Mouse (Mus musculus): ENCODE measurements around the gene Acap2. TPM values are rescaled to one million over a fixed set of nuclear protein-coding genes. Genes with fewer than 3 reads are reported as not detected.

Gene Acap2
- polyA plus RNA-seq, 3 experiments from 2014 or later, result 10.7 to 13.1 (median 11.1) TPM

DNA sequence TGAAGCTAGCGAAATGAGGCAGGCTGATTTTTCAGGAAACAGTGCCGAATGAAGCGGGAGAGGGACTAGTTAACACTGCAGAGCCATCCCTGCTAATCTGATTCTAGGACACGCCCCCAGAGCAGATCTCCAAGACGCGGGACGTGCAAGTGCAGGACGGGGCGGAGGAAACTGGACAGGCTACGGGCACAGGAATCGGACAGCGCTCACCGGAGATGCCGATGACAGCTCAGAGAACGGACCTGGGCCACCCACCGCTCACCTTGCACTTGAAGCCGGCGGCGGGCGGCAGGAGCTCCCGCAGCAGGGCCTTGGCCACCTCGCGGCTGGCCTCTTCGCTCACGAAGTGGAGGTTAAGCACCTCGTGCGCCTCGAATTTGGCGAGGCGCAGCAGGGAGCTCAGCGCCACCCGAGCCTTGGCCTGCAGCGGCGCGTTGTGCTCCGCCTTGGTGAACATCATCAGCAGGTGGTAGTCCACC, 120.4 kb downstream of the Acap2 start:
- peak; percentile 27 for ATAC-seq

DNA sequence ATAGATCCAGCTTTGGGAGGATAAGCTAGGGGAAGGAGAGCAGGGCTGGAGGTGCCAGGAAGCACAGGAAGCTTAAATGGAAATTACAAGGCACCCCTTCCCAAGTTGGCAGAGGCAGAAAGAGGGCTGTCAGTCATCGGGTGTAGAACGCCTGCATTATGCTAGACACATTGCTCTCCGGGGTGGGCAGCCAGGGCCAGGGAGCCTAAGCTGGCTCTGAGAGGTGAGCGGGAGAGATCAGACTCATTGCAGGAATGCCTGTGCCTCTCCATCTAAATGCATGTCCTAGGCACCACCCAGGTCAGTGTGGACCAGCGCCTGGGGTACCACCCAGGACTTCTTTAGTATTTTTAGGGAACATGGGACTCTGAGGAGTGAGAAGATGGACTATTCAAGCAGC, 123.6 kb downstream of the Acap2 start:
- ATAC-seq, result no peak

DNA sequence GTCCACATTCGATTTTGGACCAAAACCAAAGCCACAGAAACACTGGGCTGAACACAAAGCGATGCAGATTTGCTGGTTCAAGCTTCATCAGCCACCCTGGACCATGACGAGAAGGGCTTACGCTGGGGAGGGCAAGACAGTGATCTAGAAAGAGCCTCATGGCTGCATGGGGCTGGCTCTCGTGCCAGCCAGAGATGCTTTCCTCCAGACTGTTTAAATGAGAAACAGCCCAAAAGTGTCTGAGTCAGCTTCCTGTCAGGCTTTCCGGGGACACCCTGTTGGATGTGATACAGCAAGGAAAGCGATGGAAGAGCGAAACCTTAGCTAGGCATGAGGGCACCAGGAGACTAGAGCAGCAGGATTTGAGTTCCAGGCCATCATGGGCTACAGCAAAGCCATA, 124.6 kb downstream of the Acap2 start:
- no peak for ATAC-seq

DNA sequence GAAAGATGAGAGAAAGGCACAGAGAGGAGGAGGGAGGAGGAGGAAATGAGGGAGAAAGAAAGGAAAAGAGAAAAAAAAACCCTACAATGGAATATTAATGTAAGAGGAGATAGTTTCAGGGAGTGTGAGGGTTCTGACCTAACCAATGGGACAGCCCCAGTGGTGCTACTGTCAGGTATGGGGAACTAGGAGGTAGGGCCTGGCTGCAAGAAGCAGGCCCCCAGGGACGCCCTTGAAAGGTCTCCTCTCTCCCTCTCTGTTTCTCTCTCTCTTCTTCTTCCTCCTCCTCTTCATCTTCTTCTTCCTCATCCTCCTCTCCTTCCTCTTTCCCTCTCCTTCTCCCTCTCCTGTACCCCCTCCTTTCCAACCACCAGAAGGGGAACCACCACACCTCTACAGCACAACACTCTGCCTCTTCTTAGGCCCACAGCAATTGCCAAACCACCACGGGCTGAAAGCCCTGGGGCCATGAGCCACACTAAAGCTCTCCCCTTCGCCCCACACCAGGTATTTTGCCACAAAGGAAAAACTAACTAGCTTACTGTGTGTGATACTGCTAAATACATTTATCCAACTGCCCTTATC, 126.6 kb downstream of the Acap2 start:
- ATAC-seq, result no peak

DNA sequence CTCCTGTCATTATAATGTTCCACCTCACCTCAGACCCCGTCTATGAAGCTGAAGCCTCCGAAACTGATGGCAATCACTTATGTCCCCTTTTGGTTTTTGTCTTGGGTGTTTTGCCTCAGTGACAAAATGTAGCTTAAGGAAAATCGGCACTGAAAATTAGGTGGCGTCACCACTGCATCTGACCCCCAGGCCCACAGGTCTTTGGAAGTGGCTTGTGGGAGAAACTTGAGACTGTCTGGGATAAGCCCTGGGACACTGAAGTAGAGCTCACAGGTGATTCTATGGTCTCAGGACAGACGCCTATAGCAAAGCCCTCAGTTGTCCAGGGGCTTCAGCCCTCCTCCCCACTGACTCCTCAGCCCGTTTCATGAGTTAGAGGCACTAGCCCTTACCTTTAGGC, 129.3 kb downstream of the Acap2 start:
- no peak for ATAC-seq

DNA sequence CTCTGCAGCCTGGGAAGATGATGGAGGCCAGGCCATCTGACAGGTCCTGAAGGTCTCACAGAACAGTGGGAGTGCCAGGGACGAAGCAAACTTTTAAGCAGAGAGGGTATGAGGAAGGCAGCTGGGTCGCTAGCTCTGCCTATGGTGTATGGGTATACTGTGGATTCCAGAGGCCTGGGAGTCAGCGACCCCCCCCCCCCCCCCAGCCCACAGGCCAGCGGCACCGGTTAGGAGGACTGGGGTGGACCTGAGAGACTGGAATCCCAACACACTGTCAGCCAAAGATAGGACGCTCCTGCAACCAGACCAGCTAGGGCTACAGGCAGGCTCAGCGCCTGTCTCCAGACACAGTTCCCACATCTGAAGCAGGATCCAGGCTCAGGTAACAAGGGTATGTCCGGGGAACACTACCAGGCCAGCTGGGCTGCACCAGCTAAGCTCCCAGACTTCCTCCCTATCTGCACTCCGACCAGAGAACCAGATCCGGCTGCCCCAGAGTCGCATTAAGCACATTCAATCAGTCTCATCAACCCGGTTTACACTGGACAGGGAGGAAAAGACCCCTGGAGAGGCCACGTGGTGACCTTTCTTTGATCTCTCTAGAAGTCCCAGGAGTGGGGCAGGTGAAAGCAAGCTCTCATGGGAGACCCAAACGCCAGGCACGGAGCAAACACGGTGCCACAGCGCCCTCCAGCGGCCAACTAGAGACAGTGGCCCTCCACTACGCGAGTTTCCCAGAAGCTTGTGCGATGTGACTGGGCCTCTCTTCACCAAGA, 130.5 kb downstream of the Acap2 start:
- peak; percentile 60 for ATAC-seq

DNA sequence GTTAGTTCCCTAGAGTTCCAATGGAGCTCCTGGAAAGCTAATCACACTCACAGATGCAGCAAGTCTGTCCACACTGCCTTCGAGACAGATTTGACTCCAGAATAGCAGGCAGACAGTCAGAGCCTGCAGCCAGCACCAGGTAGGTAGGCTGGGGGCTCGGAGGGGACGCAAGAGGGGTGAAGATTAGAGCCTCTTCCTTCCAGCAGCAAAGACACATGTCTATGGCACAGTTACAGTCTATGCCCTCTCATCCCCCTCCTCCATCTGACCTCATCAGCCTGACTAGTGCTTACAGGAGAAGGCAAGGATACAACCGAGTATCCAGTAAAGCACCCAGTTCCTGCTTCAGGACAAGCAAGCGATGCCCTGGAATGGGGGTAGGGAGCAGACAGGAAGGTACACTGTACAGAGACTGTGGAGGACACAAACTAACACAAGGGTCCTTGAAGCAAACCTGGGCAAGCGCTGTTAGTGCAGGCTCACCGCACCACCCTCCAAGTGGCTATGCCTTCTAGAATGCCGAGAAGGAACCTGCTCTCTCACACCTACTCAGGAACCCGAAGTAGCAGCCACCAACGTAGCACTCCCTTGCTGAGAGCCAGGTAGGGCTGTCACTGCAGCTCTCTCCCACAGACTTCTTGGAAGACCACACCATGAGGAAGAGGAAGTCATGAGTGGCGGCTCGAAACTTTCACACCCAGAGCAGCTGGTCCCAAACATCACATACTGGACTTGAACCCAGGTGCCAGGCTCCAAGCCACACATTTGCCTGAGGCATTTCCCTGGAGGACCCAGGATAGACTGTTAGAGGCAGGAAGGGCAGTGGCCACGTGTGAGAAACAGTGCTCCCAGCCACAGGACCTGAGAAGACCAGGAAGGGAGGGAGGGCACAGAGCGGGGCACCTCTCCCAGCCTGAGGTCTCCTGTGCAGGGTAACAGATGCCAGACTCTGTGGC, 131.6 kb downstream of the Acap2 start:
- no peak for ATAC-seq

DNA sequence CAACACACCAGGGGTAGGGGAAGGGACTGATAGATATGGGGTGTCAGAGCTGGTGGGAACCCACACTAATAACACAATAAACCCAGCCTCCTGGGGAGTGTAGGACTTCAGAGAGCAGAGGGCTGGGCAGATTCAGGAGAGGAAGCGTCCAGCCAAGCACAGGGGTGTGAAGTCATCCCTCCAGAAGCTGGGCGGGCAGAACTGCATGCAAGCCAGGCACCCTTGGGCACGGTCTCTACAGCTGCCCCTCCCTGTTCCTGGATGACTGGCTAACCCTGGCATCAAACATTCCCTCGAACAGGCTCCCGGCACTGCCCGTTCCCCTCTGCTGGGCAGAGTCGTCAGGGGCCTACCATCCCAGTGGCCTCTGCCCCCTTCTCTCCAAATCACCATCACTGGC, 132.8 kb downstream of the Acap2 start:
- ATAC-seq, result no peak

DNA sequence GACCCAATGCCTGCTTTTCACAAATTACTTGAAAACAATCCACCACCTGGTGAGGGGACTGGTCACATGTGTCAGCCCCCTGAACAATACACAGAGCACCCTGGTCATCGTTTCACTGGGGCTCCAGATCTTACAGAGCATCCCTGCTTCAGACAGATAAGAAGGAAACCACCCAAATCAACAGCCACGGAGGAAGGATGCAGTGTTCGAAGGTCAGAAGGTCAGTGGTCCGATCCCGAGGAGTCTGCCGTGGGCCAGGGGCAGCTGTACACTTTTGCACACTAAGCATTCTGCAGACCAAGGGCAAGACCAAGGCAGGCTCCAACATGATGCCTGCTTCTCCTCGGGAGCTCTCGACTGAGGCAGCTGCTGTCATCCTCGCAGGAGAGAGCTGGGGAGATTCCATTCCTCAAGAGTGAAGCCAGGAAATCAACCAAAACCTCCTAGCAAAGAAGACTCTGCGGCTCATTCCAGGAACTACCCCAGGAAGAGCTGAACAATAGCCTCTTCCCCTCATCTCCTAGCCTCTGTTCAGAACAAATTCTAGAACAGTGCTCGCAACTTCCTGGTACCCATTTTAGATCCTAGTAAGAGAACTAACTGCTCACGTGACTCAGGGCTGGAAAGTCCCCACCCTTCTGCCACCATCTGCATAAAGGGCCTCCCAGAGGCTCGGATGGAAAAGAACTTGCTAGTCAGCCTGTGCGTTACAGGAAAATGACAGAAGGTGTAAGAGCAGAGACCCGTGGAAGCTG, 134.5 kb downstream of the Acap2 start:
- ATAC-seq, result peak; percentile 83

DNA sequence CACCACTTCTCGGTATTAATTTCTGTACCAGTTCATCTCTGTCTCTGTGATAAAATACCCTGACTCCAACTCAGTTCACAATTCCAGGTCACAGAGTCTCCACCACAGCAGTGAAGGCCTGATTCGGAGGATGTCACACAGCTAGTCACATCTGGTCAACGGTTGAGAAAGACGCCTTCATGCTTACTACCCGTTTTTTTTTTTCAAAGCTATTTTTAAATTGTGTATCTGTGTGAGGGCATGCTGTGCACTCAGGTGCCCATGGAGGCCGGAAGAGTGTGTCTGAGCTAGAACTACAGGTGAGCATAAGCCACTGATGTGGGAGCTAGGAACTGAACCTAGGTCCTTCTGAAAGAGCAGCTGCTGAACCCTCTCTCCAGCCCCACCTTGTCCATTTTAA, 136.3 kb downstream of the Acap2 start:
- no peak for ATAC-seq

DNA sequence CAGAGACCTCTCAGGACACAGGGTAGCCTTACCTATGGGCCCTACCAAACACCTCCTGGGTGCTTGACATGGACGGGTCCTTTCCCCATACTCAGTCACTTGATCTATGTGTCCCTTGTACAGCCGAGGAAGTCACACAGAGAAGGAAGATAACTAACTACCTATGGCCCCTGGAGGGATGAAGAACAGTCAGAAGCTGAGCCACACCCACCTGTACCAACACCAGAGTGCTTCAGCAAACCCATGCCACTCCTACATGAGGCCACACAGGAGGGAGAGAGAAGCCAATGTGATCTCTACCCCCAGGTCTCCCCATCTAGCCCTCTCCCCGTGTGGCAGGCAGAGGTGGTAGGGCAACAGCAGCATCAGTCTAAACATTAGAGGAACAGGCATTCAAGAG, 138.1 kb downstream of the Acap2 start:
- ATAC-seq, result no peak

DNA sequence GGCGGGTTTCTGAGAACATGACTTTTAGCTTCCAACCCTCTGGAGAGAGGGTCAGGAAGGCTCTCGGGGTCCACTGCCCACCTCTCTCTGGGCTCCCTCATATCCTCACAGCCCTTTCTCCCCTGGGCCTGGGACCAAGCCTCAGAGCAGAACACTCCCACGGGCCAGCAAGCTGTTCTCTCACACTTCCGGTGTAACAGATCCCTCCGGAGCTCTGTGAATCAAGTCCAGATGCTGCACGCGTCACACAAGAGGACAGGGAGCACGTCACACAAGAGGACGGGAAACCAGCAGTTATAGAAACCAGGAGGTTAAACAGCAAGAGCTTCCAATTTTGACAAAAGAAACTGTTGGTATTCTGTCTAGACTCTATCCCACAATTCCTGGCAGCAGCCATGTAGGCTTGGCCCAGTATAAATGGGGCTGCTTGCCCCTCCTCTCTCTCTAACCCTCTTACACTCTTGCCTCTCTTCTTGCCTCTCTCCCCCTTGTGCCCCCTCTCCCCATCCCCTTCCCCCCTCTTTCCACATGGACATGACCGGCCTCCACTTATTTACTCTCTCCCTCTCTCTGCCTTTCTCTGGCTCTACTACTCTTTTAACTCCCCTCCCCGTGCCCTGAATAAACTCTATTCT, 139.7 kb downstream of the Acap2 start:
- no peak for ATAC-seq

DNA sequence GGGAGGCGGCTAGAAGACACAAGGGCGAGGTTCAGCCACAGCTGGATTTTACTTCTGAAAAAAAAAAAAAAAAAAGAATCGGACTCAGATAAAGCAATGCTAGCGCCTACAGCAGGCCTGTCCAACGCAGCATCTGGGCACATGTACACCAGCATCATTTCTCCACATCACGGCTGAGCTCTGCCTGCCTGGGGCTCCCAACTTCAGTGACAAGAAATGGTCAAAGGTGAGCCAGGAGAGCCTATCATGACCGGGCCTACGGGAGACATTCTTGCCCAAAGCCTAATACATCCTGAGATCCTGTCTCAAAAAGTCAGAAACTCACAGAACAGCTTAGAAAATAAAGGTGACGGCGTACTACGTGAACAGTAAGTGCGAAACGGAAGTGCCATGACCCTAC, 140.3 kb downstream of the Acap2 start:
- no peak for ATAC-seq

DNA sequence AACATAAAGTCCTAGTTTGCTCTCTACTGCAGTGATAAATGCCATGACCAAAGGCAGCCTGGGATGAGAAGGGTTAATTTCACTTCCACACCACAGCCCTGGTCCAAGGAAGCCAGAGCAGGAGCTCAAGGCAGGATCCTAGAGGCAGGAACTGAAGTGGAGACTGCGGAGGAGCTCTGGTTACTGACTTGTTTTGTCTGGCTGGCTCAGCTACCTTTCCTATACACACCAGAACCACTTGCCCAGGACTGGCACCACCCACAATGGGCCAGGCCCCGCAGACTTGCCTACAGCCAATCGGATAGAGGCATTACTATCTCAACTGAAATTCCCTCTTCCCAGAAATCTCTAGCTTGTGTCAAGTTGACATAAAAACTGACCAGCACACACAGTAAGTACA, 140.8 kb downstream of the Acap2 start:
- no peak for ATAC-seq

DNA sequence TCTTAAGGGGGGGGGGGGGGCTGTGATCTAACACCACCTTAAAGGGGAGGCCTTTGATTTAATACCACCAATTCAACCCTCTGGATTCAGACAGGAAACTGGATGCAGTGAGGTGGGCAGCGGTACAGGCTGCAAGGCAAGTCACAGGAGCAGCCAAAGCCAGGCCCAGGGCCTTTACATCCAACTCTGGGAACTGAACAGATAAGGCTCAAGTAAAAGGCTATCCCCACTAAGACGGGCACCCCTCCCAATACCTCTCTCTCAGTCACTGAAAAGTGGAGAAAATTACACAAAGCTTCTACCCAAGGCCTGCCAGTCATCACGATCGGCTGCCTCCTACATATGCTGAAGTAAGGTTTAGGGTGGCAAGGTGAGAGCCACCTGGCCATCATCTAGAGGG, 141.3 kb downstream of the Acap2 start:
- no peak for ATAC-seq

DNA sequence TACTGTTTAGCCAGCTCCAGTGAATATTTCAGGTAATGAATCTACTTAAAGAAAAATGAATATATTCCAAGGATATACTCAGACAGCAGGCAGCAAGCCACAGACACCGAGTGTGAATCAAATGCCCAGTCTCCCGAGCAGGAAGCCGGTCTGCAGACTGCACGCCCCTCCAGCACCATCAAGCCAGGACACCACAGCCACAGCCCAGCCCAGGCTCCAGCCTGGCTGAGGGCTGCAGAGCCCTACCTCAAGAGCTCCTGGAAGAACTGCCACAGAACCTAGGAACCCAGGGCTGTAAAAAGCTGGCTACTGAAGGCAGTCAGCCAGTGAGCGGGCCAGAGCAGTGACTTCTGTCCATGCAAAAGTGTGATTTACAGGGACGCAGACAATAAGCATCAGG, 148.2 kb downstream of the Acap2 start:
- no peak for ATAC-seq

DNA sequence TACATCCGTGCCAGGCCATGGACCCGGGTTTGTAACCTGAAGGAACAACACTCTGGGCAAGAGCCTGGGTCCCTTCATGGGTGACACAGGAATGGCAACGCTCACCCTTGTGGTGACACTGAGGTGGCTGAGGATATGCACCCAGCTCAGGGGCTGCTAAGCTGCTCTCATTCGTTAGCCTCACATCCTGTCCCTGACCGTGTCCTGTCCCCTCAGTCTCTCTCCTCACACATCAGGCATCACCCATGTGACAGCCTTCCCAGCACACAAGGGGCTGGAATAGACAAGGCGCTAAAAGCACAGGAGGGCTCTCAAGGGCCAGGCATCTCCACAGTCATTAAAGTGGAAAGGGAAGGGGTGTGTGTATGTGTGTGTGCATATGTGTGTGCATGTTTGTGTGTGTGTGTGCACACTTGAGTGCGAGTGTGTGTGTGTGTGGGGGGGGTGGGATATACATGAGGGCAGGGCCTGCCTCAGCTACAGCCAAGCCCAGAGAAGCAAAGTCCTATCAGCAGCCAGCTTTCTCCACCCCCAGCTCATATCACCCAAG, 148.8 kb downstream of the Acap2 start:
- no peak for ATAC-seq

DNA sequence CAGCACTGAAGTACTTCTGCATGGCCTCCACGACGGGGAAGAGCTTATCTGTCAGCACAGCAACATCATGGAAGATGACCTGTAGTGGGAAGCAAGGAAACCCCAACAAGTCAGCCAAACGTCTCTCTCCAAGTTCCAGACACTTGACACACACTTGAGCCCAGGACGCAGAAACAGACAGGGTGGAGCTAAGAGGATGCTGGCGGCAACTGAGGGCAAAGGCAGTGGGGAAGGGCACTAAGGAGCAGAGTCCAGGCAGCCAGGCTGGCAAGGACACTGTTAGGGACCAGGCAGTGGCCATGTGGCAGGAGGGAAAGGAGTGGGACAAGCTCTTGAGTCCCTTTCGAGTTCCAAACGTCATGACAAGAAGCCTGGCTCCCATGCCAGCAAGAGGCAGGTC, 150.3 kb downstream of the Acap2 start:
- ATAC-seq, result no peak

DNA sequence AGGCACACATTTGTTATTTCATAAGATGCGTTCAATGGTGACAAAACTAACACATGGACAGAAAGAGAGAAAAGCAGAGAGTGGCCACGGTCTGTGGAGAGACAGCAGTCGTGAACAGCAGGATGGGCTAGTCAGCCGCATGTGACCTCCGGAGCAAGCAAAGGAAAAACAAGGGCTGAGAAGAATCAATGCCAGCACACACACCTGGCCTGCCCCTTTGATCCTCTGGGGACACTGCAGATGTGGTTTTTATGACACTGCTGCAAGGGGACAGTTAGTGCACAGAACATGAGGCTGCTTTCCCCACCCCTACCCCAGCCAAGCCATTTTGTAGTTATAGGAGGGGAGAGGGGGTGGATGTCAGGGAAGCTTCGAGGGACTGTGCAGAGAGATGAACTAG, 152.9 kb downstream of the Acap2 start:
- no peak for ATAC-seq

DNA sequence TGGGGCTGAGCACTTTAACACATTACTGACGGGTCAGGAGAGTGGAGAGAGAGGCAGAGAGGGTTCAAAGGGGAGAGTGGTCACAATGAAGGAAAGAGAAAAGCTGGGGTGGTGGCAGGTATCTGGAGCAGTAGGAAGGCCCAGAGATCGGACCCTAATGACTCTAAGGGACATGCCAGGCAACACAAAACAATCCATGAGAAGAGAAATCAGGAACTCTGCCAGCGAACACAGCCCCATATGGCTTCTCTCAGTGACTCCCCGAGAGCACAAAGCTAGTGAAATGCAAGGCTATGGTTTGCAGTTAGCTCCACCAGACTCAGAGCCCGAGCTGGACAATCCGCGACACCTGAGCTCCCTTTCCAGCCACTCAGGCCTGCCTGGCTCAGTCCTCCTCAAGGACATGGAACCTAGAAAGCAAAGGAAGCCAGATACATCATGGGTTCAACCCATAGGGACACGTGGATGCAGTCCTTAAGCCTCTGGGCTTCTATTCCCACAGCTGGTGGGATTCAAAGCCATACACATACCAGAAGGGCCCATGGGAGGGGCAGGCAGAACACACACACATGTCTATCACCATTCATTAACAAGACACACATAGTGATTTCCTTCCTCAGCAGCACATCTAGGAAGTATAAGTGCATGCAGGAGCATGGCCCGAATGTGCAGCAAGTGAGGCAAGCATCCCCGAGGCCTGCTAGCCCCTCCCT, 153.7 kb downstream of the Acap2 start:
- ATAC-seq, result no peak

DNA sequence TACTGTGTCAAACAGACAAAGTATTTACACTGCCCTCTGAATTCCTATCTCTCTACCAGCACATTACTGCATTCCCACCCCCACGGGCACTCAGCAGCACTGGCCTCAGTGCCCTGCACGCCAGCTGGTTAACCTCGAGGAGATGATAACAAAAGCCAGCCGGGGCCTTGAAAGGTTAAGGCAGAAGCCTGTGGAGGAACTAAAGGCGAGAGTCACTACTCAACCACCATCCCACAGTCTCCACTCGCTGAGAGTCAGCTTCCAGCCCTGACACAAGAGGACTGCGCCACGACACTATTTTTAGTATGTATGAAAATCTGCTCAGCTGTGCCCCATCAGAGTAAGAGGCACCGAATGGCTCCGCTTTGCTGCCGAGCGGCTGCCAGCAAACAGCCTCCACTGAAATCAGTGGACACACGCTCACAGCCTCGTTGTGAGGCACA, 154.8 kb downstream of the Acap2 start:
- no peak for ATAC-seq
